Mouse (Mus musculus): ENCODE results near the gene Fosb. TPM values are rescaled to one million over a fixed set of nuclear protein-coding genes. Genes with fewer than 3 reads are reported as not detected.
A peak's percentile ranks its signal among the peaks of the same experiment; 100 is the strongest.
"Not testable (repeated sequence)": the region's sequence is repeated elsewhere in the genome, so short reads cannot be mapped to it uniquely, and the experiment has no call there.

Fosb gene
- polyA plus RNA-seq, 1 experiment from 2014 or later: 0.23 TPM

DNA sequence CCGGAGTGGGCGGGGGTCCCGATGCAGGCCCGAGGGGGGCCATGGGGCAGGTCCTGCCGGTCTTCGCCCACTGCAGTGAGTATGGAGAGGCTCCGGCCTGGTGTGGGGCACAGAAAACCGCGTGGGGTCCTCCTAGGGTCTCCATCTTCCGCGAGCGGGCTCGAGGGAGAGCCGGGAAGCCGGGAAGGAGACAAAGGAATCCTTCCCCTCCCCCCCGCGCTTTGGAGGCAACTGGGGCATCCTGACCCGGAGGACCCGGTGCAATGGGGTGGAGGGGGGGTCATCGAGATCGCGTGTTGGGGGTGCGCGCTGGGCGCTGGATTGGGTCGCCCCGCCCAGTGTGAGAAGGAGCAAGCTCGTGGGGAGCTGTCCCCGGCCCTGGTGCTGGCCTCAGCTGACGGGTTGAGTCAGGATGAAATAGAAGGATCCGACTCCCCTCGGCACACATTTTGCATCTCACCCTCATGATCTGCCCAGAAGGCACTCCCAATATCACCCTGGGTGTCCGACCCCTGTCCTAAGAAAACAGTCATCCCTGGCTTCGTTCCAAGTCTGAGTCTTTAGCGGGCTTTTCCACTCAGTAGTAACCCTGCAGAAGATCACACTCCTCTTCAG lies 27.0 kb downstream of the Fosb start:
- Histone ChIP-seq H3K4me1 (peaks cover 18% of the 10 kb centered on the region), H3K4me3 (peak overlapping the region; percentile 59), H3K27ac (no peak overlapping the region), H3K36me3 (no peaks in the 10 kb centered on the region), H3K4me2 (replicated peaks) (peak overlapping the region; percentile 97), H3K9me3 (no peaks in the 10 kb centered on the region), H3K9ac (peak overlapping the region; percentile 51), H3K27me3 (peaks cover 62% of the 10 kb centered on the region)
- ATAC-seq (ENCODE audit: low FRiP score, low read depth): peak; percentile 64
- WGBS: 1% methylated on average over 34 of the region's 35 CpGs

DNA sequence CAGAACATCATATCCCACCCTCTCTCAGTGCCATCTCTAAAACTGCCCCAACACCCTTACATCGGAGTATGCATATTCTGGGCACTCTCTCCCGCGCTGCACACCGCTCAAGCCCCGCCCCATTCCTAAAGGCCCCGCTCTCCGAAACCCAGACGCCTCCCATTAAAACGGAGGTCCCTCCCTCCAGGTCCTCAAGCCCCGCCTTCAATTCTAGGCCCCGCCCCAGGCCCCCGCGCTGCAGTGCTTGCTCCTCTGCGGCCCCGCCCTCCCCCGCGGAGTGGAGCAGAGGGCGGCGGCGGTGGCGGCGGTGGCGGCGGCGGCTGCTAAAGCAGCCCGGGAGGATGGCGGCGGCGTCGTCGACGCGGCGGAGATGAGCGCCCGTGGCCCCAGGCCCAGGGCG lies 27.5 kb downstream of the Fosb start, which contains the start of gene Rtn2:
Gene Rtn2 (plus strand): TSS at position 240 of the 400 bp plus-strand sequence.
- 2% methylated on average over 35 of the region's 37 CpGs for WGBS
- Histone ChIP-seq H3K4me2 (replicated peaks) (peak within 1 kb of the TSS; percentile 97), H3K27me3 (peaks cover 67% of the 10 kb centered on the region), H3K4me1 (peaks cover 18% of the 10 kb centered on the region), H3K4me3 (peak within 1 kb of the TSS; percentile 59), H3K27ac (no peak within 1 kb of the TSS), H3K9ac (peak within 1 kb of the TSS; percentile 51), H3K9me3 (no peaks in the 10 kb centered on the region), H3K36me3 (no peaks in the 10 kb centered on the region)
- ATAC-seq (ENCODE audit: low FRiP score, low read depth): peak; percentile 69

- WGBS: 45% methylated on average over 6 of the region's 6 CpGs
- Histone ChIP-seq H3K4me3 (peak overlapping the region; percentile 59), H3K27me3 (peaks cover 73% of the 10 kb centered on the region), H3K4me2 (replicated peaks) (peak overlapping the region; percentile 97), H3K4me1 (peaks cover 18% of the 10 kb centered on the region)
- not testable (repeated sequence) for H3K9ac ChIP-seq; H3K27ac ChIP-seq; H3K9me3 ChIP-seq; H3K36me3 ChIP-seq; ATAC-seq (ENCODE audit: low FRiP score, low read depth)
Observed at GRCm38 (mm10) chr7:19281680-19282304, 28.1 kb downstream of the Fosb start.

DNA sequence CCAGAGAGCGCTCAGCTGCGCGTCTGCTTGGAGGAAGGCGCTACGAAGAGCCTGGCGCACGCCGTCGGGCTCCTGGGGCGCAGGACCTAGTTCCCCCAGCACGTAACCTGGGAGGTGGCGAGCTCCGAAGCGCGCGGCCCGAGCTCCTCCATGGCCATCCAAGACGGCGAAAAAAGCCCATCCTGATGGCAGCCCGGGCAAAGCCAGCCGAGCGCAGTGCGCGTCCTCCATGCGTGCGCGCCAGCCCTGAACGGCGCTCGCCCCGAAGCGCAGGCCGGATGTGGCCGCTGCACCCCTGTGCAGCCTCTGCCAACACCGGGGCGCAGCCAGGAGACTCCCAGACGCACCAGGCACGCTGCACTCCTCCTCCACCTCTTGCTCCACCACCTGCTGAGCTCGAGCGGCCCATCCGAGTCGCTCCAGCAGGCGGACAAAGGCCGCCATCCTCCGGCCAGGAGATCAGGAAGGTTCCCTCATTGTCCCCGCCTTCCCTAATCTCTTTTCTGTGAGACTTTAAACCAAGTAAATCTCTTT lies 30.2 kb downstream of the Fosb start, which contains the start of gene Ppm1n:
Gene Ppm1n (minus strand): TSS at position 484 of the 534 bp plus-strand sequence.
- H3K9ac ChIP-seq: 0 out of 2 replicates have a peak within 1 kb of the TSS, but pooled peaks have one; percentile 19
- peaks cover 18% of the 10 kb centered on the region for H3K4me1 ChIP-seq
- H3K4me3 ChIP-seq: peak within 1 kb of the TSS; percentile 32
- no peaks in the 10 kb centered on the region for H3K36me3 ChIP-seq
- peak within 1 kb of the TSS; percentile 54 for H3K4me2 ChIP-seq (replicated peaks)
- H3K27me3 ChIP-seq: peaks cover 73% of the 10 kb centered on the region
- under 1% methylated on average over 46 of the region's 46 CpGs for WGBS
- no peaks in the 10 kb centered on the region for H3K9me3 ChIP-seq
- no peak for ATAC-seq (ENCODE audit: low FRiP score, low read depth)
- H3K27ac ChIP-seq: no peak within 1 kb of the TSS

- peaks cover 69% of the 10 kb centered on the region for H3K27me3 ChIP-seq
- WGBS: 2% methylated on average over 34 of the region's 34 CpGs
- no peaks in the 10 kb centered on the region for H3K36me3 ChIP-seq
- peaks cover 18% of the 10 kb centered on the region for H3K4me1 ChIP-seq
- no peak overlapping the region for H3K9ac ChIP-seq
- H3K4me3 ChIP-seq: peak overlapping the region; percentile 32
- H3K9me3 ChIP-seq: no peaks in the 10 kb centered on the region
- no peak overlapping the region for H3K27ac ChIP-seq
- peak overlapping the region; percentile 54 for H3K4me2 ChIP-seq (replicated peaks)
- no peak for ATAC-seq (ENCODE audit: low FRiP score, low read depth)
Observed at GRCm38 (mm10) chr7:19279052-19279451, 30.8 kb downstream of the Fosb start.

DNA sequence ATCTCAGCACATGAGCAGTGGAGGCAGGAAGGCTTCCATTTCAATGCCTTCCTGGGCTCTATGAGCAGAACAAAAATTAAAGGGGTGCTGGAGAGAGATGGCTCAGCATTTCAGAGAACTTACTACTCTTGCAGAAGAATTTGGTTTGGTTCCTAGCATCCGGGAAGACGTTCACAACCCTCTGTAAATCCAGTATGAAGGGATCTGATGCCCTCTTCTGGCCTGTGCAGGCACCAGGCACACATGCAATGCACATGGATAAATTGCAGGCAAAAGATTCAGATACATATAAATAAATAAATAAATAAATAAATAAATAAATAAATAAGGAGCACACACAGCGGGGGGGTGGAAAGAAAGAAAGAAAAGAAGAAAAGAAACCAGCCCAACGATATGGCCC lies 33.6 kb downstream of the Fosb start:
- H3K27ac ChIP-seq: no peak overlapping the region
- no peak overlapping the region for H3K4me2 ChIP-seq (replicated peaks)
- no peak overlapping the region for H3K4me3 ChIP-seq
- 51% methylated on average over 4 of the region's 4 CpGs for WGBS
- H3K27me3 ChIP-seq: peaks cover 45% of the 10 kb centered on the region
- ATAC-seq (ENCODE audit: low FRiP score, low read depth): no peak
- no peaks in the 10 kb centered on the region for H3K36me3 ChIP-seq
- H3K4me1 ChIP-seq: peaks cover 9% of the 10 kb centered on the region
- no peak overlapping the region for H3K9ac ChIP-seq
- no peaks in the 10 kb centered on the region for H3K9me3 ChIP-seq

DNA sequence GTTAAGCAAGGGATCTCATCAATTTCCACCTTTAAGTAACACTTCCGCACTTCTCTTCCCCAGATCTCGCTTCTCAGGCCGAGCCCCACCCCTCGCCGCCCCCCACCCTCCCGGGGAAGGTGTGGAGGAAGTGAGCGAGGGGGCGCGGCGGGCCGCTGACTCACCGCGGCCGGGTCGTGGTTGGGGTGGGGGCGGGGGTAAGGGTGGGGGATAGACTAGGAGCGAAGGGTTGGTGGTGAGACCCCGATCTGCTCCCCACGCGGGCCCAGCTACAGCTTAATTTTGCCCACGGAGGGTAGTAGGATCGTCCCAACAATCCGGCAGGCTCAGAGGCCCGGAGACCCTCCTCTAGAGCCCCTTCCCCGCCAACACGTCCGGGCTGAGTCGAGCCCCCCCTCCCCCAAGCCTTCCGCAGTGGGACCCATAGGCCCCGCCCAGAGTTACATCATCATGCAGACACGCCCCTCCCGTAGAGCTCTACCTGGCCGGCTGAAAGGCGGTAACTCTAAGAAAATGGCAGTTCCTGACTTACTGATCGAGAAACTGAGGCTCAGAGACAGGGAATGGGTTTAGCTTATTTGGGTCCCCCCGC lies 37.6 kb downstream of the Fosb start:
- peak overlapping the region; percentile 94 for H3K4me3 ChIP-seq
- peak overlapping the region; percentile 96 for H3K27ac ChIP-seq
- peaks cover 23% of the 10 kb centered on the region for H3K4me1 ChIP-seq
- H3K9me3 ChIP-seq: no peaks in the 10 kb centered on the region
- peaks cover 5% of the 10 kb centered on the region; the same call in 1 of the 2 replicates for H3K27me3 ChIP-seq
- H3K36me3 ChIP-seq: peaks cover under 1% of the 10 kb centered on the region; the same call in 1 of the 2 replicates
- WGBS: under 1% methylated on average over 36 of the region's 36 CpGs
- H3K9ac ChIP-seq: peak overlapping the region; percentile 93
- peak overlapping the region; percentile 88 for H3K4me2 ChIP-seq (replicated peaks)
- peak; percentile 84 for ATAC-seq (ENCODE audit: low FRiP score, low read depth)

DNA sequence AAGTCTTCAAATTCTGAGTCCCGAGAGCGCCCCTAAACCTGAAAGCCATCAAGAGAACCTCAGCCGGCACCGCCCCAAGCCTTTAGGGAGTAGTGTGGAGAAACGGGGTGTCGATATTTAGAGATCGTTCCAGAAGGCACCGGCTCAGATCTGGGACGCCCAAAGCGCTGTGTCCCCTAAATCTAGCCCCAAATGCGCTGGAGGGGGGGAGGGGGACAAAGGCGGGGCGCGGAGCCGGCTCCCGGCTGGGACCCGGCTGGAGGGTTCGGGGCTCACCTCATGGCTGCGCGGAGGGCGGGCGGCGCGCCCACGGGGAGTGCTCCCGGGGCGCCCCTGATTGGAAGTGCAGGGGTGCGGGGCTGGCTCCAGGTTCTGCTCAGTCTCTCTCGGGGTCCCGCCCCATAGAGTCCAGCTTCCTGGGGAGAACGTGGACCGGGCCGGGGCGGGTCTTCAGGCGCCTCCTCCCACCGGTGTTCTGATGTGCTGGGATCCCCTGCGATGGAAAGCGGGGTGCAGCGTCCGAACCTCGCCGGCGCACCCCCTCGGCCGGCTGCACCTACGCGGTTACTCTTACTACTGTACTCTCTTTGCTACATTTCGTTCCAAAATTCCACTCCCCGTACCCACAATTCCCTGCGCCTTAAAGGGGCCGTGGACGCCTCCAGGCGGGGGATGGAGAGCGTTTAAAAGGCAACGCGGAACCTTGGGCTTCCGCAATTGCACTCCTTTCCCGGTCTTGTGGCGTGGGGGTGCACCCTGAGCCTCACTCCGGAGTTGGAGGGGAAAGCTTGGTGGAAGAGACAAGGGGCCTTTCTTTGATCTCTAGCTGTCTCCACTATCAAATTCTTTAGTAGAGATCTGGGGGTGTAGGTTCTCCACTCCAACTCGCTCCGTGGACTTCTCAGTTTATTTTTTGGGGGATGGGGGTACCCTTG lies 38.3 kb downstream of the Fosb start, which contains the start of gene Vasp:
Gene Vasp (minus strand): TSS at position 580 of the 935 bp plus-strand sequence.
- Histone ChIP-seq H3K9ac (peak within 1 kb of the TSS; percentile 93), H3K27ac (peak within 1 kb of the TSS; percentile 96), H3K4me2 (replicated peaks) (peak within 1 kb of the TSS; percentile 88), H3K4me1 (peaks cover 27% of the 10 kb centered on the region), H3K9me3 (no peaks in the 10 kb centered on the region), H3K36me3 (peaks cover 5% of the 10 kb centered on the region; the same call in 1 of the 2 replicates), H3K27me3 (no peaks in the 10 kb centered on the region), H3K4me3 (peak within 1 kb of the TSS; percentile 94)
- peak; percentile 79 for ATAC-seq (ENCODE audit: low FRiP score, low read depth)
- WGBS: under 1% methylated on average over 62 of the region's 62 CpGs

DNA sequence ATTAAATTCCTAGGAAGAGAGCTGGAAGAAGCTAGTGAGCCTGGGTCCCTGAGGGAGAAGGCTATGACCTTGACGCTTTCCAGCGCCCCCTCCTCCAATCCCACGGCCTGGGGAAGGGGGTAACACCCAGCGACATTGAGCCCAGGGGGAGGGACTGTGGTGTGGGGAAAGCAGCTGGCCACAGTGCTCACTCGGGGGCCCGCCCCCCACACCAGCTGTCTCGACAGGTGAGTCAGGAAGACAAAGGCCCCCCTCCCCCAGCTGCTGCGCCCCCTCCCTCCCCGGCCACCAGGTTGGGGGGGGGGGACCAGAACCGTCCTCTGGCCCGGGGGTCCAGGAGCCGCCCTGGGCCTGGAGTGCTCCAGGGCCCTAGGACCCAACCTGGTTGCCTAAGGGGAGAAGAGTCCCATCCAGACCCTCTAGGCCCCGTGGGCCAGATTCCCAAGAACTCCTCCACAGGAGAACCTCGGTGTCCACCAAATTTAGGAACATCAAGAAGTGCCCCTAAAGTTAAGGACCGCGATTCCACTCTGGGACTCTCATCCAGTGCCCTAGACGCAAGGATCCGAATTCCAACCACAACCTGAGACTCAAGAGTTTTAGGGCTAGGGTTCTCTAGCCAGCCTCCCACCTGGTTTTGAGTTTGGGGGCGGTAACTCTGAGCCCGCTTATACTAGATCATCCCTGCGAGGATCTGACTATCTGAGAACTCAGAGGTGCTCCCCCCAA lies 39.2 kb downstream of the Fosb start:
- Histone ChIP-seq H3K9me3 (no peaks in the 10 kb centered on the region), H3K4me3 (peak overlapping the region; percentile 94), H3K27ac (peak overlapping the region; percentile 96), H3K4me1 (peaks cover 35% of the 10 kb centered on the region), H3K27me3 (no peaks in the 10 kb centered on the region), H3K4me2 (replicated peaks) (peak overlapping the region; percentile 88), H3K9ac (peak overlapping the region; percentile 93), H3K36me3 (peaks cover 12% of the 10 kb centered on the region; the same call in 1 of the 2 replicates)
- ATAC-seq (ENCODE audit: low FRiP score, low read depth): no peak
- WGBS: 2% methylated on average over 18 of the region's 21 CpGs

DNA sequence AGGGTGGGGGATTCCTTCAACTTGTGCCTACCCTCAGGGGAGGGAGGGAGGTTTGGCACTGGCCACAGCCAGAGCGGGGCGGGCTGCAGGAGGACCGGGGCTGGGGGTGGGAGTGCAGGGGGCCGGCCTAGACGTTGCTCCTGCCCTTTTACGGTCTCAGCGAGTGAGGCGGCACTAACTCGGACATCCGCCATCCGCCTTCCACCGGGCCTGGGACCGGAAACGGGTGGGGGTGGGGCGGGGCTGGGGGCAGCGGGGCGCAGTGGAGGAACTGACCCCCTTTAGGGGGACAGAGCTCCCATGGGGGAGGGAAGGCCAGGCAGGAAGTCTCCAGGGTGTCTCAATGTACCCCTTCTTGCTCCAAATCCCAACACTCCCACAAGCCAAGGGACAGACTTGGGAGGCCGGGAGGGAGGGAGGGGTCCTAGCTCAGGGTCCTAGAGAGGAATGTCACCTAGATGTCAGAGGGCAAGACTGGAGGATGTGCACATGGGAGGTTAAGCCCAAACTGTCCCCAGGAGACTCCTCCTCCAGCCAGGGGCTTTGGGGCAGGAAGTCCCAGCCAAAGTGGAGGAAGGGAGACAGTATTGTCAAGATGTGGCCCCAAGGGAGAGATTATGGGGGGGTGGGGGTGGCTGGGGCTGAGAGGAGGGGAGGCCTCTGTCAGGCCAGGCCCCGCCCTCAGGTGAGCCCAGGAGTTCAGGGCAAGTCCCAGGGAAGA lies 40.0 kb downstream of the Fosb start:
- H3K27me3 ChIP-seq: no peaks in the 10 kb centered on the region
- peak overlapping the region; percentile 93 for H3K9ac ChIP-seq
- 1% methylated on average over 19 of the region's 19 CpGs for WGBS
- no peaks in the 10 kb centered on the region for H3K9me3 ChIP-seq
- peak overlapping the region; percentile 94 for H3K4me3 ChIP-seq
- H3K27ac ChIP-seq: peak overlapping the region; percentile 96
- ATAC-seq (ENCODE audit: low FRiP score, low read depth): peak; percentile 8; the same call in 1 of the 2 replicates
- peaks cover 20% of the 10 kb centered on the region for H3K36me3 ChIP-seq
- H3K4me2 ChIP-seq (replicated peaks): peak overlapping the region; percentile 88
- peaks cover 37% of the 10 kb centered on the region for H3K4me1 ChIP-seq

Data from limb, embryonic 13.5 days (tissue).